Mouse (Mus musculus) limb, embryonic 12.5 days (tissue): ENCODE measurements at regions not wholly inside any gene's neighbourhood (a gene's known extent, or its start where the extent isn't known, plus 50 kb on each side); places are given as distances from the start of the nearest gene placed in this dataset.

Source experiments
- ATAC-seq: fragments of 200-750 bp; cut with Nextera tagmentation; 2 replicates; pipeline ENCODE4 v1.8.0; 2017; ENCODE audit warnings: low read depth, moderate TSS enrichment; ENCODE audit not compliant: insufficient number of reproducible peaks, insufficient read depth, low FRiP score, low TSS enrichment
- H3K27ac ChIP-seq: fragments of 300-500 bp; sonication (generic); 2 replicates; pipeline ENCODE4 v1.5.1; 2016; ENCODE audit warnings: mild to moderate bottlenecking, moderate library complexity
- H3K27me3 ChIP-seq: fragments of 300-500 bp; sonication (generic); 2 replicates; pipeline ENCODE4 v1.6.1; 2016; ENCODE audit warnings: mild to moderate bottlenecking, moderate library complexity
- H3K36me3 ChIP-seq: fragments of 300-500 bp; sonication (generic); 2 replicates; pipeline ENCODE4 v1.6.1; 2016; ENCODE audit warnings: mild to moderate bottlenecking, moderate library complexity
- H3K4me1 ChIP-seq: fragments of 300-500 bp; sonication (generic); replicated peaks from 2 replicates; pipeline ENCODE4 v1.6.1; 2016
- H3K4me2 ChIP-seq: fragments of 300-500 bp; sonication (generic); 2 replicates; pipeline ENCODE4 v1.6.1; 2016; ENCODE audit warnings: mild to moderate bottlenecking, moderate library complexity
- H3K4me3 ChIP-seq: fragments of 300-500 bp; sonication (generic); replicated peaks from 2 replicates; pipeline ENCODE4 v1.5.1; 2016; ENCODE audit warnings: mild to moderate bottlenecking
- H3K9ac ChIP-seq: fragments of 300-500 bp; sonication (generic); replicated peaks from 2 replicates; pipeline ENCODE4 v1.6.1; 2016; ENCODE audit warnings: mild to moderate bottlenecking, moderate library complexity
- H3K9me3 ChIP-seq: fragments of 300-500 bp; sonication (generic); 2 replicates; pipeline ENCODE4 v1.6.1; 2016; ENCODE audit warnings: mild to moderate bottlenecking, moderate library complexity
- WGBS: fragments of 180-500 bp; shearing (Covaris S2); methylation state at CpG from one replicate; pipeline ENCODE4 v1.1.7; 2016; 5-methylcytosine and 5-hydroxymethylcytosine counted together

GRCm38 (mm10) chr15:62170337-62170736, 1247.5 kb upstream of the A1bg start:
- H3K27me3 ChIP-seq = no peaks in the 10 kb centered on the region
- WGBS = 92% methylated on average over 4 of the region's 4 CpGs
- H3K4me2 ChIP-seq = no peak overlapping the region
- H3K4me3 ChIP-seq = no peak overlapping the region
- no peak for ATAC-seq
- H3K36me3 ChIP-seq = no peaks in the 10 kb centered on the region
- no peak overlapping the region for H3K9ac ChIP-seq
- H3K4me1 ChIP-seq = no peaks in the 10 kb centered on the region
- H3K9me3 ChIP-seq = no peaks in the 10 kb centered on the region
- no peak overlapping the region for H3K27ac ChIP-seq

DNA sequence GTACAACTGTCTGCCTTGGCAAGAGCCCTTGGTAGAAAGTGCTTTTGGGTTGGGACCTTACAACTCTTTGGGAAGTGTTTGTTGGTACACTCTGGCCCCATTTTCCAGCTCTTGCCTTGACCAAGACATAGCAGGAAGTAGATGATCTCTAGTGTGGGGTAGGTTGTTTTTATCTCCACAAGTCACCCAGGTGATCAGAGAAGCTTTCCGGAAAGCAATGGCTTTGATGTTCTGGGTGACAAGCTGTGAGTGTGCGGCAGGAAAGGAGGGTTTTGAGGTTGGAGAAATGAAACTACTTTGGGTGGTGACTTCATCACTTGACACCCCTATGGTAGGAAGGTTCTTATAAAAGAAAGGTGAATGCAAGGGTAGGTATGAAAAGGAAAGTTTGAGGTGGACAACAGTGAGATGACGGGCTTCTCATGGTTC, 1246.8 kb upstream of the A1bg start:
- Histone ChIP-seq H3K9me3 (no peaks in the 10 kb centered on the region), H3K4me1 (no peaks in the 10 kb centered on the region), H3K9ac (no peak overlapping the region), H3K4me3 (no peak overlapping the region), H3K36me3 (no peaks in the 10 kb centered on the region), H3K27ac (no peak overlapping the region), H3K27me3 (no peaks in the 10 kb centered on the region), H3K4me2 (no peak overlapping the region)
- 92% methylated on average over 3 of the region's 3 CpGs for WGBS
- ATAC-seq = no peak

- Histone ChIP-seq H3K27ac (no peak overlapping the region), H3K9ac (no peak overlapping the region), H3K4me3 (no peak overlapping the region), H3K36me3 (no peaks in the 10 kb centered on the region), H3K27me3 (no peaks in the 10 kb centered on the region), H3K4me1 (no peaks in the 10 kb centered on the region), H3K9me3 (no peaks in the 10 kb centered on the region), H3K4me2 (no peak overlapping the region)
- 91% methylated on average over 8 of the region's 8 CpGs for WGBS
- ATAC-seq = no peak
Observed at GRCm38 (mm10) chr15:62168958-62169590, 1246.3 kb upstream of the A1bg start.

- Histone ChIP-seq H3K9ac (no peak overlapping the region), H3K27me3 (no peaks in the 10 kb centered on the region), H3K9me3 (no peaks in the 10 kb centered on the region), H3K4me1 (no peaks in the 10 kb centered on the region), H3K4me3 (no peak overlapping the region), H3K27ac (no peak overlapping the region), H3K36me3 (no peaks in the 10 kb centered on the region), H3K4me2 (no peak overlapping the region)
- no peak for ATAC-seq
- 96% methylated on average over 2 of the region's 2 CpGs for WGBS
Observed at GRCm38 (mm10) chr15:62168522-62168921, 1245.7 kb upstream of the A1bg start.

GRCm38 (mm10) chr15:62166786-62167185, 1244.0 kb upstream of the A1bg start:
- WGBS = 91% methylated on average over 5 of the region's 5 CpGs
- Histone ChIP-seq H3K9me3 (no peaks in the 10 kb centered on the region), H3K36me3 (no peaks in the 10 kb centered on the region), H3K4me2 (no peak overlapping the region), H3K27me3 (no peaks in the 10 kb centered on the region), H3K27ac (no peak overlapping the region), H3K4me3 (no peak overlapping the region), H3K9ac (no peak overlapping the region), H3K4me1 (no peaks in the 10 kb centered on the region)
- ATAC-seq = no peak

GRCm38 (mm10) chr15:62165826-62166500, 1243.2 kb upstream of the A1bg start:
- Histone ChIP-seq H3K4me2 (no peak overlapping the region), H3K27me3 (no peaks in the 10 kb centered on the region; the same call in 1 of the 2 replicates), H3K27ac (no peak overlapping the region), H3K9ac (no peak overlapping the region), H3K9me3 (no peaks in the 10 kb centered on the region), H3K4me3 (no peak overlapping the region), H3K4me1 (no peaks in the 10 kb centered on the region), H3K36me3 (no peaks in the 10 kb centered on the region)
- no peak for ATAC-seq
- 94% methylated on average over 10 of the region's 10 CpGs for WGBS

DNA sequence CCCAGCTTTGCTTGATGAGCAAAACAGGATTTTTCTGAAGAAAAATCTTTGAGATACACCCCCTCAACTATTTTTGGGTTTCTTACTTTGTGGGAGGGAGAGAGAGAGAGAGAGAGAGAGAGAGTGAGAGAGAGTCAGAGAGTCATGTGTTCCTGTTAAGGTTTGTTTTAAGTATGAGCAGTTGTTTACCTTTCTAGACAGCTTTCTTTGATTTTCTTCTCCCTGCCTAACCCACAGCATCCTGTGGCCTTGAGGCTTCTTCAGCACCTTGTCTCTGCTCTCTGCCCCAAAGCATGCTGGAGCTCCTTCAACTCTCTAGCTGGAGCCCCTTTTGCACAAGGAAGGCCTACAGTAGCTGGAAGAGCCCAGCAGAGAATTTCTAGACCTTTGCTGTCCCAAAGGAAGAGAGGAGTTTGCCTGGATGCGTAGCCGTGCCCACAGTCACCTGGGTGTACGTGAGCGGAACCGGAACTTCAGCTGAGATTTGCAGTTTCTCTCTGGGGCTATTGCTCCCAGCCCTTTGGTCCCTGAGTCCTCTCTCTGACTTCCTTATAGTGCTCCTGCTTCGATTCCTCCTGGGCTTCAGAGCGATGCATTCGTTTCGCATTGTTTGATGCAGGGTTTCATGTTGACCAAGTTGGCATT, 1242.1 kb upstream of the A1bg start:
- H3K4me1 ChIP-seq = no peaks in the 10 kb centered on the region
- H3K4me2 ChIP-seq = no peak overlapping the region
- H3K4me3 ChIP-seq = no peak overlapping the region
- no peak overlapping the region for H3K27ac ChIP-seq
- H3K9ac ChIP-seq = no peak overlapping the region
- H3K9me3 ChIP-seq = no peaks in the 10 kb centered on the region
- no peaks in the 10 kb centered on the region for H3K36me3 ChIP-seq
- no peaks in the 10 kb centered on the region; the same call in 1 of the 2 replicates for H3K27me3 ChIP-seq
- WGBS = 94% methylated on average over 9 of the region's 9 CpGs
- ATAC-seq = no peak

GRCm38 (mm10) chr15:62163203-62163602, 1240.4 kb upstream of the A1bg start:
- H3K9me3 ChIP-seq = no peaks in the 10 kb centered on the region
- H3K36me3 ChIP-seq = no peaks in the 10 kb centered on the region
- no peak for ATAC-seq
- no peak overlapping the region for H3K4me2 ChIP-seq
- no peak overlapping the region for H3K27ac ChIP-seq
- H3K4me1 ChIP-seq = no peaks in the 10 kb centered on the region
- no peaks in the 10 kb centered on the region; the same call in 1 of the 2 replicates for H3K27me3 ChIP-seq
- WGBS = 91% methylated on average over 5 of the region's 5 CpGs
- H3K9ac ChIP-seq = no peak overlapping the region
- no peak overlapping the region for H3K4me3 ChIP-seq

GRCm38 (mm10) chr15:62162648-62163194, 1239.9 kb upstream of the A1bg start:
- H3K4me3 ChIP-seq = no peak overlapping the region
- no peak overlapping the region for H3K4me2 ChIP-seq
- no peaks in the 10 kb centered on the region for H3K9me3 ChIP-seq
- no peaks in the 10 kb centered on the region for H3K4me1 ChIP-seq
- no peaks in the 10 kb centered on the region for H3K36me3 ChIP-seq
- H3K27ac ChIP-seq = no peak overlapping the region
- no peaks in the 10 kb centered on the region; the same call in 1 of the 2 replicates for H3K27me3 ChIP-seq
- H3K9ac ChIP-seq = no peak overlapping the region
- WGBS = 83% methylated on average over 4 of the region's 4 CpGs
- ATAC-seq = no peak

- WGBS = 77% methylated on average over 8 of the region's 8 CpGs
- Histone ChIP-seq H3K4me2 (no peak overlapping the region), H3K36me3 (no peaks in the 10 kb centered on the region), H3K4me3 (no peak overlapping the region), H3K9me3 (no peaks in the 10 kb centered on the region), H3K9ac (no peak overlapping the region), H3K27ac (no peak overlapping the region), H3K4me1 (no peaks in the 10 kb centered on the region), H3K27me3 (no peaks in the 10 kb centered on the region; the same call in 1 of the 2 replicates)
- no peak for ATAC-seq
Observed at GRCm38 (mm10) chr15:62161975-62162647, 1239.3 kb upstream of the A1bg start.

DNA sequence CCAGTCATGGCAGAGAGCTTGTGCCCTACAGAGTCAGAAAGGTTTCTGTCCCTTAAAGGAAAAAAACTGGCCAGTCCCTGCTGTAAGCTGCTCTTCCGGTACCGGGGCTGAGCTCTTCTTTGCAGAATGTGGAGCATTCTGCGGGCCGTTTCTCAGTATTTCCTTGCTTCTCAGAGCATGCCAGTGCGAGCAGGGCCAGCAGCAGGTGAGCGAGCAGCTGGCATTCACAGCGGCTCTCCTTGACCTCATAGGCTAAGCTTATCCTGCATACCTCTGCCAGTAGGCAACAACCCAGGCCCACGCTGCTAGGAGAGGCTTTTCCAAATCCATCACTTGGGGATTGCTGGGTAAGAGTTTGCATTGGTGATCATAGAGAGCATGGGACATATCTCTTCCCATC, 1238.2 kb upstream of the A1bg start:
- ATAC-seq = no peak
- Histone ChIP-seq H3K27me3 (no peaks in the 10 kb centered on the region; the same call in 1 of the 2 replicates), H3K9me3 (no peaks in the 10 kb centered on the region), H3K27ac (no peak overlapping the region), H3K36me3 (no peaks in the 10 kb centered on the region), H3K4me3 (no peak overlapping the region), H3K4me1 (no peaks in the 10 kb centered on the region), H3K4me2 (no peak overlapping the region), H3K9ac (no peak overlapping the region)
- WGBS = 84% methylated on average over 8 of the region's 8 CpGs
